Mouse (Mus musculus): ENCODE data around the gene Tmem59. TPM values are rescaled to one million over a fixed set of nuclear protein-coding genes. Genes with fewer than 3 reads are reported as not detected.

Tmem59 gene
- total and polyA plus RNA-seq, 3 experiments = 74.2 to 209 (median 89.2) TPM

DNA sequence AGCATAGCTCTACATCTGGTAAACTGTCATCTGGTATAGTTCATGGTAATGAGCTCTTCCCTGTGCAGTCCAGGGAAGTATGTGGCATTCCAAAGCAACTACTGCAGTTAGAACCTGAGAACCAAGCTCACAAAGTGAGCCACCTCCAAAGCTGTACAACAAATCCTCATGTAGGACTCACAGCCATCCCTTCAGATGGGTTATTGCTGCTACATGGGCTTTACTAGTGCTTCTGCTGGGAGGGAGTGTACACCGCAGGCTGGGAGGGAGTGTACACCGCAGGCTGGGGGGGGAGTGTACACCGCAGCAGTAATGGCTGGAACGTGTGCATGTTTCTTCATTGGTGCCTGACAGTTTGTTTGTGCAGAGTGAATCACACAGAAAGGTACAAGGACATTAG is 5.0 kb downstream of the Tmem59 start:
- DNase-seq (ENCODE audit: low spot score) = no peak
- peaks cover 43% of the 10 kb centered on the region for H3K36me3 ChIP-seq (replicated peaks)
- peak overlapping the region; percentile 31; the same call in 1 of the 2 replicates for H3K4me3 ChIP-seq (ENCODE audit: low read depth, low read length)

DNA sequence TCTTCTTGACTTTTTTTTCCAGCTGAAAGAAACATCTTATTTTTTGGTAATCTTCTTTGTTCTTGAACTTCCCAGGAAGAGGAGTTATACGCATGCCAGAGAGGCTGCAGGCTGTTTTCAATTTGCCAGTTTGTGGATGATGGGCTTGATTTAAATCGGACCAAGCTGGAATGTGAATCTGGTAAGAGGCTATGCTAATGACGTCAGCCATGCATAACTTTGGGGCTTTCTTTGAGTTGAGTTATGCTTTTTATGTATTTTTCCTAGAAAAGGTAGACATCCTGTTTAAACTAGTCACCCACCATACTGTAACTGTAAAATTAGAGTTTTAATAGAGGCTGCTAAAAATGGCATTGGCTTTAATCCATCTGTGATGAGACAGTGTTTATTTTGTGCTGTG is 7.5 kb downstream of the Tmem59 start:
- H3K36me3 ChIP-seq (replicated peaks) = peaks cover 67% of the 10 kb centered on the region
- peaks cover 28% of the 10 kb centered on the region for H3K4me1 ChIP-seq (ENCODE audit: insufficient read depth, low read depth, low read length)
- no peak for TF ChIP-seq TAL1 (conservative IDR thresholded peaks at IDR 0.05; ENCODE audit: low read depth, low read length)
- TF ChIP-seq GATA2 (IDR thresholded peaks at IDR 0.05; ENCODE audit: borderline replicate concordance, low read depth, low read length) = no peak
- TF ChIP-seq CTCF (IDR thresholded peaks at IDR 0.05; ENCODE audit: low read depth, low read length) = no peak
- TF ChIP-seq POLR2AphosphoS5 (IDR thresholded peaks at IDR 0.05; ENCODE audit: insufficient replicate concordance, low read depth, low read length) = no peak
- no peak for TF ChIP-seq GATA1 (IDR thresholded peaks at IDR 0.05; ENCODE audit: borderline replicate concordance, low read length)
- H3K4me3 ChIP-seq (ENCODE audit: low read depth, low read length) = no peak overlapping the region
- no peaks in the 10 kb centered on the region for H3K9me3 ChIP-seq (replicated peaks)
- no peak for DNase-seq (ENCODE audit: low spot score)
- ATAC-seq (ENCODE audit: extremely low read depth, insufficient number of reproducible peaks, low FRiP score, poor library complexity, severe bottlenecking) = no peak
- H3K27me3 ChIP-seq (ENCODE audit: insufficient read depth, low read length) = no peaks in the 10 kb centered on the region

More for the DNA sequence above, 5.0 kb downstream of the Tmem59 start:
- H3K27me3 ChIP-seq (ENCODE audit: insufficient read depth, low read length) = no peaks in the 10 kb centered on the region
- H3K4me1 ChIP-seq (ENCODE audit: insufficient read depth, low read depth, low read length) = peaks cover 39% of the 10 kb centered on the region
- ATAC-seq (ENCODE audit: extremely low read depth, insufficient number of reproducible peaks, low FRiP score, poor library complexity, severe bottlenecking) = no peak
- H3K9me3 ChIP-seq (replicated peaks) = no peaks in the 10 kb centered on the region
- TF ChIP-seq TAL1 (conservative IDR thresholded peaks at IDR 0.05; ENCODE audit: low read depth, low read length) (no peak), POLR2AphosphoS5 (IDR thresholded peaks at IDR 0.05; ENCODE audit: insufficient replicate concordance, low read depth, low read length) (peak; percentile 70; the same call in 1 of the 2 replicates), GATA2 (IDR thresholded peaks at IDR 0.05; ENCODE audit: borderline replicate concordance, low read depth, low read length) (no peak), GATA1 (IDR thresholded peaks at IDR 0.05; ENCODE audit: borderline replicate concordance, low read length) (no peak), CTCF (IDR thresholded peaks at IDR 0.05; ENCODE audit: low read depth, low read length) (no peak)

DNA sequence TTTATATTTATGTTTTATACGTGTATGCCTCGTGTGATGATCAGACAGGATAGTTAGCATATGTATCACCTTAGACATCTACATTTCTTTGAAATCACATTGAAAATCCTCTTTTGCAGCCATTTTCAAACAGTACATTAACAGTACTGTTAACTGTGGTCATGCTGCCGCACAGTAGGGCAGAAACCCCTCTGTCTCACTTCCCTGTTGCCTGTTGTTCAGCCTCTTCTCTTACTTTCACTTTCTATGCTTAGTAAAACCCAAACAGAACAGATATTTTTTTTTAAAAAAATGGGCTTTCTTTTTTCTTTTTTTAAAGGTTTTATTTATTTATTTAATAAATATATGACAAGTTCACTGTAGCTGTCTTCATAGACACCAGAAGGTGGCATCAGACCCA is 15.6 kb downstream of the Tmem59 start:
- H3K9me3 ChIP-seq (replicated peaks) = no peaks in the 10 kb centered on the region
- peaks cover 90% of the 10 kb centered on the region for H3K36me3 ChIP-seq (replicated peaks)
- H3K27me3 ChIP-seq (ENCODE audit: insufficient read depth, low read length) = no peaks in the 10 kb centered on the region
- H3K4me1 ChIP-seq (ENCODE audit: insufficient read depth, low read depth, low read length) = no peaks in the 10 kb centered on the region
- H3K4me3 ChIP-seq (ENCODE audit: low read depth, low read length) = no peak overlapping the region
- no peak for TF ChIP-seq CTCF (IDR thresholded peaks at IDR 0.05; ENCODE audit: low read depth, low read length)
- no peak for TF ChIP-seq GATA2 (IDR thresholded peaks at IDR 0.05; ENCODE audit: borderline replicate concordance, low read depth, low read length)
- no peak for TF ChIP-seq GATA1 (IDR thresholded peaks at IDR 0.05; ENCODE audit: borderline replicate concordance, low read length)
- TF ChIP-seq TAL1 (conservative IDR thresholded peaks at IDR 0.05; ENCODE audit: low read depth, low read length) = no peak
- TF ChIP-seq POLR2AphosphoS5 (IDR thresholded peaks at IDR 0.05; ENCODE audit: insufficient replicate concordance, low read depth, low read length) = no peak
- DNase-seq (ENCODE audit: low spot score) = no peak
- ATAC-seq (ENCODE audit: extremely low read depth, insufficient number of reproducible peaks, low FRiP score, poor library complexity, severe bottlenecking) = no peak

DNA sequence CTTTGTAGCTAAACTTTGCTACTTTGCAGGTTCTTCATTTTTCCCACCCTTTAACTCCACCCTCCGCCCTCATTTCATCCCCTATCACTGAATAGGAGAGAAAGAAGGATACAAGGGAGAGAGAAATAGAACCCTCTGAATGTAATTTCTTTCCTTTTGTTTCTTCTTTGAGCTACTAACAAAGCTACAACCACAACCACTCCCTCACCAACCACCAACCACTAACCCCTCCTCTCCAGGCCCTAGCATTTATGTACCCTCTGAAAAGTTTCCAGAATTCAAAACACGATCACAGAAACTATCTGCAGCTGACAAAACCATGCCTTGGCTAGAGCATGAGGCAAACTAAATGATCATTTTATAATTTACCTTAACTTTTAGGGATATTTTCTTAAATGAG is 18.3 kb downstream of the Tmem59 start:
- Histone ChIP-seq H3K4me3 (ENCODE audit: low read depth, low read length) (no peak overlapping the region), H3K27me3 (ENCODE audit: insufficient read depth, low read length) (no peaks in the 10 kb centered on the region), H3K36me3 (replicated peaks) (peaks cover 91% of the 10 kb centered on the region), H3K9me3 (replicated peaks) (no peaks in the 10 kb centered on the region), H3K4me1 (ENCODE audit: insufficient read depth, low read depth, low read length) (no peaks in the 10 kb centered on the region)
- TF ChIP-seq GATA2 (IDR thresholded peaks at IDR 0.05; ENCODE audit: borderline replicate concordance, low read depth, low read length) = no peak
- no peak for TF ChIP-seq POLR2AphosphoS5 (IDR thresholded peaks at IDR 0.05; ENCODE audit: insufficient replicate concordance, low read depth, low read length)
- TF ChIP-seq CTCF (IDR thresholded peaks at IDR 0.05; ENCODE audit: low read depth, low read length) = no peak
- no peak for TF ChIP-seq GATA1 (IDR thresholded peaks at IDR 0.05; ENCODE audit: borderline replicate concordance, low read length)
- TF ChIP-seq TAL1 (conservative IDR thresholded peaks at IDR 0.05; ENCODE audit: low read depth, low read length) = no peak
- ATAC-seq (ENCODE audit: extremely low read depth, insufficient number of reproducible peaks, low FRiP score, poor library complexity, severe bottlenecking) (no peak), DNase-seq (ENCODE audit: low spot score) (no peak)

DNA sequence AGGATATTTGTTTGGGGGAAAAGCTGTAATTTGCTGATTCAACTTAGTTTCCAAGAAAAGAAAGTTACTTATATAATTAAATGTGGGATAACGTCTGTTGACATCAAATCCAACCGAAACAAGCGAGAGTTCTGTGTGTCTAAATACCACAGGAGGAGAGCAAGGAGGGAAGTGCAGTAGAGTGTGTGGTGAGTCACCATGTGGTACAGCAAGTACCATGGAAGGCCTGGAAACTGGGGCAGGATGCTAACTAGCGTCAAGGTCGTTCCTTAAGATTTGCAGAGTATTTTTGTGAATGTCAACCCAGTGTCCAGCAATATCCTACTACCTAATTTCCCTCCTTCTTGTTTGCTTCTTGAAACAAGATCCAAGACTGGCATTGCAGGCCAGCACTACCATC is 19.9 kb downstream of the Tmem59 start:
- Histone ChIP-seq H3K9me3 (replicated peaks) (no peaks in the 10 kb centered on the region), H3K27me3 (ENCODE audit: insufficient read depth, low read length) (no peaks in the 10 kb centered on the region), H3K36me3 (replicated peaks) (peaks cover 93% of the 10 kb centered on the region), H3K4me3 (ENCODE audit: low read depth, low read length) (no peak overlapping the region), H3K4me1 (ENCODE audit: insufficient read depth, low read depth, low read length) (peaks cover 12% of the 10 kb centered on the region)
- TF ChIP-seq GATA1 (IDR thresholded peaks at IDR 0.05; ENCODE audit: borderline replicate concordance, low read length) = no peak
- no peak for TF ChIP-seq POLR2AphosphoS5 (IDR thresholded peaks at IDR 0.05; ENCODE audit: insufficient replicate concordance, low read depth, low read length)
- no peak for TF ChIP-seq CTCF (IDR thresholded peaks at IDR 0.05; ENCODE audit: low read depth, low read length)
- TF ChIP-seq GATA2 (IDR thresholded peaks at IDR 0.05; ENCODE audit: borderline replicate concordance, low read depth, low read length) = no peak
- no peak for TF ChIP-seq TAL1 (conservative IDR thresholded peaks at IDR 0.05; ENCODE audit: low read depth, low read length)
- DNase-seq (ENCODE audit: low spot score) (no peak), ATAC-seq (ENCODE audit: extremely low read depth, insufficient number of reproducible peaks, low FRiP score, poor library complexity, severe bottlenecking) (no peak)

DNA sequence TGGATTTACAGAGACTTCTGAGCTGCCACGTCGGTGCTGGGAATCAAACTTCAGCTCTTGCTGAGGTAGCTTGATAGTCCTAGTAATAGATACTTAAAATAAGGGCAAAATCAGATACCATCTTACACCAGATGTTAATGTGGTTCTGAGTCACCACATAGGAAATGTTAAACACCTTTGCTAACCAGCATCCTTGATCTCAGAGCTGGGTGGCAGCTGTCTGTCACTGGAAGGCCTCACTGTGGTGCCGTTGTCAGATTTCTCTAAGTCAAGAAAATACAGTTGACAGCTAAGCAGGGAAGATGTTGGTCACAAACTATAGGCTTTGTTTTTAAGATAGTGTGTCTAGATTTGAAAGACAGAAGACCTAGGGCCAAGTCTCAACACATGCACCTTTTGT is 23.6 kb downstream of the Tmem59 start:
- H3K9me3 ChIP-seq (replicated peaks) = no peaks in the 10 kb centered on the region
- H3K27me3 ChIP-seq (ENCODE audit: insufficient read depth, low read length) = no peaks in the 10 kb centered on the region
- ATAC-seq (ENCODE audit: extremely low read depth, insufficient number of reproducible peaks, low FRiP score, poor library complexity, severe bottlenecking) (no peak), DNase-seq (ENCODE audit: low spot score) (no peak)
- H3K36me3 ChIP-seq (replicated peaks) = peaks cover 99% of the 10 kb centered on the region
- peaks cover 14% of the 10 kb centered on the region for H3K4me1 ChIP-seq (ENCODE audit: insufficient read depth, low read depth, low read length)
- TF ChIP-seq GATA1 (IDR thresholded peaks at IDR 0.05; ENCODE audit: borderline replicate concordance, low read length) (no peak), CTCF (IDR thresholded peaks at IDR 0.05; ENCODE audit: low read depth, low read length) (no peak), GATA2 (IDR thresholded peaks at IDR 0.05; ENCODE audit: borderline replicate concordance, low read depth, low read length) (no peak), POLR2AphosphoS5 (IDR thresholded peaks at IDR 0.05; ENCODE audit: insufficient replicate concordance, low read depth, low read length) (no peak), TAL1 (conservative IDR thresholded peaks at IDR 0.05; ENCODE audit: low read depth, low read length) (no peak)
- H3K4me3 ChIP-seq (ENCODE audit: low read depth, low read length) = no peak overlapping the region
